Comparison of ENCODE assay signal across 8 mouse cellular contexts in genomic region chr4:132329835-132330354, GRCm38 (mm10). TPM values are rescaled to one million over a fixed set of nuclear protein-coding genes. Genes with fewer than 3 reads are reported as not detected.
DNase-seq lines count a peak whose midpoint lies in the region; ATAC-seq and TF ChIP-seq lines count a peak whose summit lies in the region.

No protein-coding gene starts in this region.

- peaks cover 38% of the 10 kb centered on the region for H3K36me3 ChIP-seq in kidney, embryonic 16.5 days (ENCODE audit: insufficient read depth, low read length)
- H3K36me3 ChIP-seq in embryonic facial prominence, embryonic 10.5 days (replicated peaks): peaks cover 62% of the 10 kb centered on the region
- peaks cover 24% of the 10 kb centered on the region for H3K36me3 ChIP-seq in intestine, embryonic 15.5 days
- peaks cover 26% of the 10 kb centered on the region for H3K36me3 ChIP-seq in midbrain, postnatal 0 days (ENCODE audit: insufficient read depth, low read length)

- ATAC-seq in kidney, embryonic 16.5 days (ENCODE audit: low FRiP score, low TSS enrichment): peak; percentile 17
- peak; percentile 44 for ATAC-seq in intestine, embryonic 15.5 days
- ATAC-seq in midbrain, postnatal 0 days (ENCODE audit: low FRiP score): no peak; the same call in 1 of the 2 replicates

- WGBS in kidney, embryonic 16.5 days: 7% methylated on average over 10 of the region's 10 CpGs
- 9% methylated on average over 10 of the region's 10 CpGs for WGBS in embryonic facial prominence, embryonic 10.5 days
- 7% methylated on average over 10 of the region's 10 CpGs for WGBS in intestine, embryonic 15.5 days
- WGBS in midbrain, postnatal 0 days: 7% methylated on average over 10 of the region's 10 CpGs

- no peaks in the 10 kb centered on the region for H3K9me3 ChIP-seq in kidney, embryonic 16.5 days (ENCODE audit: low read length)
- H3K9me3 ChIP-seq in embryonic facial prominence, embryonic 10.5 days: no peaks in the 10 kb centered on the region
- H3K9me3 ChIP-seq in intestine, embryonic 15.5 days: no peaks in the 10 kb centered on the region
- no peaks in the 10 kb centered on the region for H3K9me3 ChIP-seq in midbrain, postnatal 0 days (ENCODE audit: low read length)

- H3K4me2 ChIP-seq in kidney, embryonic 16.5 days (replicated peaks; ENCODE audit: low read depth, low read length): peak overlapping the region; percentile 80
- peak overlapping the region; percentile 65 for H3K4me2 ChIP-seq in intestine, embryonic 15.5 days (replicated peaks)
- peak overlapping the region; percentile 72 for H3K4me2 ChIP-seq in midbrain, postnatal 0 days (ENCODE audit: low read depth, low read length, poor library complexity, severe bottlenecking)

- peaks cover 14% of the 10 kb centered on the region for H3K4me1 ChIP-seq in kidney, embryonic 16.5 days (ENCODE audit: insufficient read depth, low read length)
- H3K4me1 ChIP-seq in embryonic facial prominence, embryonic 10.5 days: peaks cover 20% of the 10 kb centered on the region
- peaks cover 6% of the 10 kb centered on the region for H3K4me1 ChIP-seq in intestine, embryonic 15.5 days (replicated peaks)
- peaks cover 9% of the 10 kb centered on the region for H3K4me1 ChIP-seq in midbrain, postnatal 0 days (ENCODE audit: insufficient read depth, low read length)

- H3K4me3 ChIP-seq in kidney, embryonic 16.5 days (ENCODE audit: low read length): peak overlapping the region; percentile 80
- H3K4me3 ChIP-seq in embryonic facial prominence, embryonic 10.5 days: peak overlapping the region; percentile 72
- H3K4me3 ChIP-seq in intestine, embryonic 15.5 days (replicated peaks): peak overlapping the region; percentile 88
- peak overlapping the region; percentile 67 for H3K4me3 ChIP-seq in midbrain, postnatal 0 days (ENCODE audit: low read depth, low read length)

- no peak for TF ChIP-seq CTCF in midbrain, postnatal 0 days (IDR thresholded peaks at IDR 0.05)

- peak overlapping the region; percentile 93 for H3K27ac ChIP-seq in kidney, embryonic 16.5 days (ENCODE audit: low read length)
- H3K27ac ChIP-seq in embryonic facial prominence, embryonic 10.5 days (replicated peaks): peak overlapping the region; percentile 91
- H3K27ac ChIP-seq in intestine, embryonic 15.5 days: peak overlapping the region; percentile 95
- H3K27ac ChIP-seq in midbrain, postnatal 0 days (ENCODE audit: low read depth, low read length): peak overlapping the region; percentile 70; the same call in 1 of the 2 replicates

- H3K9ac ChIP-seq in kidney, embryonic 16.5 days (replicated peaks; ENCODE audit: low read length): peak overlapping the region; percentile 93
- H3K9ac ChIP-seq in intestine, embryonic 15.5 days: peak overlapping the region; percentile 98
- H3K9ac ChIP-seq in midbrain, postnatal 0 days (replicated peaks; ENCODE audit: low read length, poor library complexity, severe bottlenecking): peak overlapping the region; percentile 86

- DNase-seq in kidney, postnatal 14 days: no peak
- DNase-seq in embryonic facial prominence, embryonic 10.5 days (ENCODE audit: low spot score): no peak
- no peak for DNase-seq in midbrain, postnatal 0 days (ENCODE audit: low spot score)
- DNase-seq in ovary, postnatal 36 days (ENCODE audit: low spot score): no peak
- DNase-seq in adipocyte (ENCODE audit: low spot score): no peak
- DNase-seq in layer of hippocampus, adult 9-11 months: no peak

- H3K27me3 ChIP-seq in kidney, embryonic 16.5 days (ENCODE audit: insufficient read depth, low read length): no peaks in the 10 kb centered on the region
- H3K27me3 ChIP-seq in embryonic facial prominence, embryonic 10.5 days (replicated peaks; ENCODE audit: low read depth, poor library complexity, severe bottlenecking): no peaks in the 10 kb centered on the region
- H3K27me3 ChIP-seq in intestine, embryonic 15.5 days (replicated peaks): no peaks in the 10 kb centered on the region
- H3K27me3 ChIP-seq in midbrain, postnatal 0 days (ENCODE audit: insufficient read depth, low read length): no peaks in the 10 kb centered on the region

RNA-seq across cellular contexts. Expression of gene Trnau1ap, which starts 0.6 kb away (rescaled TPM):
- polyA plus RNA-seq in kidney, embryonic 16.5 days (2015; fragmentation: Nextera tagmentation; extraction: Ambion mirVana): 75.8 and 77.0 TPM in 2 replicates
- polyA plus RNA-seq in embryonic facial prominence, embryonic 10.5 days (2016; fragmentation: Nextera tagmentation; extraction: Ambion mirVana): 83.5 and 83.8 TPM in 2 replicates
- polyA plus RNA-seq in intestine, embryonic 15.5 days (2015; fragmentation: Nextera tagmentation; extraction: Ambion mirVana): 74.5 and 82.9 TPM in 2 replicates
- 47.7 and 55.2 TPM in 2 replicates for total RNA-seq in midbrain, postnatal 0 days (2014; rRNA removed)
- polyA plus RNA-seq in midbrain, postnatal 0 days (2015; fragmentation: Nextera tagmentation; extraction: Ambion mirVana): 56.9 and 63.0 TPM in 2 replicates

RNA-seq across cellular contexts. Expression of gene Rcc1, which starts 23.5 kb away (rescaled TPM):
- 89.6 and 92.7 TPM in 2 replicates for polyA plus RNA-seq in kidney, embryonic 16.5 days (2015; fragmentation: Nextera tagmentation; extraction: Ambion mirVana)
- 160 and 172 TPM in 2 replicates for polyA plus RNA-seq in embryonic facial prominence, embryonic 10.5 days (2016; fragmentation: Nextera tagmentation; extraction: Ambion mirVana)
- 90.5 and 90.9 TPM in 2 replicates for polyA plus RNA-seq in intestine, embryonic 15.5 days (2015; fragmentation: Nextera tagmentation; extraction: Ambion mirVana)
- total RNA-seq in midbrain, postnatal 0 days (2014; rRNA removed): 18.7 and 23.4 TPM in 2 replicates
- polyA plus RNA-seq in midbrain, postnatal 0 days (2015; fragmentation: Nextera tagmentation; extraction: Ambion mirVana): 21.7 and 21.9 TPM in 2 replicates

RNA-seq across cellular contexts. Expression of gene Rab42, which starts 26.7 kb away (rescaled TPM):
- polyA plus RNA-seq in kidney, embryonic 16.5 days (2015; fragmentation: Nextera tagmentation; extraction: Ambion mirVana): 3.9 and 4.1 TPM in 2 replicates
- polyA plus RNA-seq in embryonic facial prominence, embryonic 10.5 days (2016; fragmentation: Nextera tagmentation; extraction: Ambion mirVana): 1.3 and 1.8 TPM in 2 replicates
- 3.6 and 3.9 TPM in 2 replicates for polyA plus RNA-seq in intestine, embryonic 15.5 days (2015; fragmentation: Nextera tagmentation; extraction: Ambion mirVana)
- total RNA-seq in midbrain, postnatal 0 days (2014; rRNA removed): 0.38 and 3.3 TPM in 2 replicates
- 4.2 and 4.3 TPM in 2 replicates for polyA plus RNA-seq in midbrain, postnatal 0 days (2015; fragmentation: Nextera tagmentation; extraction: Ambion mirVana)

RNA-seq across cellular contexts. Expression of gene Taf12, which starts 55.7 kb away (rescaled TPM):
- polyA plus RNA-seq in kidney, embryonic 16.5 days (2015; fragmentation: Nextera tagmentation; extraction: Ambion mirVana): 42.9 and 45.7 TPM in 2 replicates
- polyA plus RNA-seq in embryonic facial prominence, embryonic 10.5 days (2016; fragmentation: Nextera tagmentation; extraction: Ambion mirVana): 58.8 and 59.3 TPM in 2 replicates
- 37.7 and 39.8 TPM in 2 replicates for polyA plus RNA-seq in intestine, embryonic 15.5 days (2015; fragmentation: Nextera tagmentation; extraction: Ambion mirVana)
- 9.0 and 19.8 TPM in 2 replicates for total RNA-seq in midbrain, postnatal 0 days (2014; rRNA removed)
- polyA plus RNA-seq in midbrain, postnatal 0 days (2015; fragmentation: Nextera tagmentation; extraction: Ambion mirVana): 30.3 and 33.1 TPM in 2 replicates
